In genomic region chr5:100634885-100635478, GRCm38 (mm10) we compare ENCODE assay signal across 17 mouse cellular contexts. TPM values are rescaled to one million over a fixed set of nuclear protein-coding genes. Genes with fewer than 3 reads are reported as not detected.
A peak's percentile ranks its signal among the peaks of the same experiment; 100 is the strongest.
DNase-seq lines count a peak whose midpoint lies in the region; ATAC-seq lines count a peak whose summit lies in the region.
"Had no signal": no experiment of that assay in that cellular context is flagged by ENCODE, and none has a peak within 500 bp of the region (broad histone marks: within the 10 kb centered on the region; RNA-seq: fewer than 3 reads in every experiment).

No protein-coding gene starts in this region.

- H3K27ac ChIP-seq in heart, embryonic 10.5 days: 0 out of 2 replicates have a peak overlapping the region, but pooled peaks have one; percentile 3
- H3K27ac ChIP-seq in liver, embryonic 15.5 days (replicated peaks): peak overlapping the region; percentile 82
- H3K27ac ChIP-seq in forebrain, embryonic 16.5 days (ENCODE audit: low read length): no peak overlapping the region
- H3K27ac ChIP-seq in kidney, embryonic 16.5 days (ENCODE audit: low read length): no peak overlapping the region
- H3K27ac ChIP-seq: forebrain, embryonic 12.5 days; hindbrain, postnatal 0 days; limb, embryonic 10.5 days; lung, embryonic 15.5 days; stomach, embryonic 15.5 days had no signal

- no peaks in the 10 kb centered on the region for H3K9me3 ChIP-seq in heart, embryonic 10.5 days
- H3K9me3 ChIP-seq in liver, embryonic 15.5 days (replicated peaks): no peaks in the 10 kb centered on the region
- no peaks in the 10 kb centered on the region for H3K9me3 ChIP-seq in forebrain, embryonic 16.5 days (ENCODE audit: control insufficient read depth, low read length)
- no peaks in the 10 kb centered on the region for H3K9me3 ChIP-seq in kidney, embryonic 16.5 days (ENCODE audit: low read length)
- H3K9me3 ChIP-seq: forebrain, embryonic 12.5 days; limb, embryonic 10.5 days; lung, embryonic 15.5 days; stomach, embryonic 15.5 days had no signal

- WGBS in heart, embryonic 10.5 days: 89% methylated on average over 8 of the region's 8 CpGs
- WGBS in liver, embryonic 15.5 days (ENCODE audit: insufficient replicate concordance): 33% methylated on average over 8 of the region's 8 CpGs
- 83% methylated on average over 8 of the region's 8 CpGs for WGBS in forebrain, embryonic 16.5 days
- 85% methylated on average over 8 of the region's 8 CpGs for WGBS in kidney, embryonic 16.5 days

- no peaks in the 10 kb centered on the region for H3K27me3 ChIP-seq in heart, embryonic 10.5 days (ENCODE audit: insufficient read depth, poor library complexity, severe bottlenecking)
- H3K27me3 ChIP-seq in liver, embryonic 15.5 days: no peaks in the 10 kb centered on the region
- H3K27me3 ChIP-seq in forebrain, embryonic 16.5 days (replicated peaks; ENCODE audit: control insufficient read depth, insufficient read depth, low read length): no peaks in the 10 kb centered on the region
- no peaks in the 10 kb centered on the region for H3K27me3 ChIP-seq in kidney, embryonic 16.5 days (ENCODE audit: insufficient read depth, low read length)
- H3K27me3 ChIP-seq: forebrain, embryonic 12.5 days; lung, embryonic 15.5 days; stomach, embryonic 15.5 days had no signal

- H3K36me3 ChIP-seq in heart, embryonic 10.5 days: no peaks in the 10 kb centered on the region
- H3K36me3 ChIP-seq in liver, embryonic 15.5 days (replicated peaks): no peaks in the 10 kb centered on the region
- H3K36me3 ChIP-seq in forebrain, embryonic 16.5 days (ENCODE audit: control insufficient read depth, insufficient read depth): no peaks in the 10 kb centered on the region
- H3K36me3 ChIP-seq in kidney, embryonic 16.5 days (ENCODE audit: insufficient read depth, low read length): no peaks in the 10 kb centered on the region
- H3K36me3 ChIP-seq: forebrain, embryonic 12.5 days; limb, embryonic 10.5 days; lung, embryonic 15.5 days; stomach, embryonic 15.5 days had no signal

- intact Hi-C loops in heart, postnatal 36 days (cut with DNase I): no loop called here

- H3K4me2 ChIP-seq in liver, embryonic 15.5 days: no peak overlapping the region; the same call in 1 of the 2 replicates
- no peak overlapping the region for H3K4me2 ChIP-seq in forebrain, embryonic 16.5 days (ENCODE audit: low read length)
- H3K4me2 ChIP-seq in kidney, embryonic 16.5 days (replicated peaks; ENCODE audit: low read depth, low read length): no peak overlapping the region
- H3K4me2 ChIP-seq: forebrain, embryonic 12.5 days; lung, embryonic 15.5 days; stomach, embryonic 15.5 days had no signal

- no peak for DNase-seq in heart, embryonic 10.5 days (ENCODE audit: low spot score)
- no peak for DNase-seq in heart, postnatal 36 days
- DNase-seq in adrenal gland, postnatal 25 days: no peak
- DNase-seq: adrenal gland, adult 8-10 months; cerebellum, adult 9-10 months; heart, postnatal 10 days; kidney, adult 8-10 months had no signal

- H3K9ac ChIP-seq in liver, embryonic 15.5 days: no peak overlapping the region
- H3K9ac ChIP-seq in forebrain, embryonic 16.5 days (replicated peaks; ENCODE audit: low read depth, low read length): no peak overlapping the region
- no peak overlapping the region for H3K9ac ChIP-seq in kidney, embryonic 16.5 days (replicated peaks; ENCODE audit: low read length)
- H3K9ac ChIP-seq: forebrain, embryonic 12.5 days; lung, embryonic 15.5 days; stomach, embryonic 15.5 days had no signal

- ATAC-seq in common myeloid progenitor, adult 5-6 weeks (replicated peaks; ENCODE audit: low read depth, poor library complexity, severe bottlenecking): 0 out of 2 replicates have a peak, but pooled peaks have one; percentile 15
- no peak for ATAC-seq in liver, embryonic 15.5 days (ENCODE audit: insufficient read depth)
- peak; percentile 55 for ATAC-seq in neutrophil, adult 5-6 weeks (ENCODE audit: extremely low read depth, insufficient number of reproducible peaks, low FRiP score, poor library complexity, severe bottlenecking)
- no peak for ATAC-seq in forebrain, embryonic 16.5 days
- no peak for ATAC-seq in kidney, embryonic 16.5 days (ENCODE audit: low FRiP score, low TSS enrichment)
- ATAC-seq: hindbrain, postnatal 0 days had no signal

- H3K4me3 ChIP-seq in heart, embryonic 10.5 days: no peak overlapping the region
- no peak overlapping the region for H3K4me3 ChIP-seq in liver, embryonic 15.5 days (replicated peaks)
- H3K4me3 ChIP-seq in forebrain, embryonic 16.5 days (replicated peaks; ENCODE audit: low read length): no peak overlapping the region
- H3K4me3 ChIP-seq in kidney, embryonic 16.5 days (ENCODE audit: low read length): no peak overlapping the region
- H3K4me3 ChIP-seq: forebrain, embryonic 12.5 days; limb, embryonic 10.5 days; lung, embryonic 15.5 days; stomach, embryonic 15.5 days had no signal

- peaks cover 14% of the 10 kb centered on the region for H3K4me1 ChIP-seq in heart, embryonic 10.5 days
- H3K4me1 ChIP-seq in liver, embryonic 15.5 days (replicated peaks): peaks cover 76% of the 10 kb centered on the region
- no peaks in the 10 kb centered on the region for H3K4me1 ChIP-seq in forebrain, embryonic 16.5 days (replicated peaks; ENCODE audit: control insufficient read depth, insufficient read depth, low read length)
- H3K4me1 ChIP-seq in kidney, embryonic 16.5 days (ENCODE audit: insufficient read depth, low read length): 0 out of 2 replicates have a peak, but pooled peaks cover 3% of the 10 kb centered on the region
- H3K4me1 ChIP-seq: forebrain, embryonic 12.5 days; limb, embryonic 10.5 days; lung, embryonic 15.5 days had no signal

RNA-seq across cellular contexts. Expression of gene Coq2, which starts 40.0 kb away (rescaled TPM):
- polyA plus RNA-seq in heart, embryonic 10.5 days (2016; fragmentation: Nextera tagmentation; extraction: Ambion mirVana): 64.2 and 67.1 TPM in 2 replicates
- 10 to 100 TPM; 97.4 to 98.2 TPM for total RNA-seq in heart, postnatal 36 days (2021)
- 33.9 and 37.5 TPM in 2 replicates for total RNA-seq in common myeloid progenitor, adult 5-6 weeks (2017)
- polyA plus RNA-seq in liver, embryonic 15.5 days (2015; fragmentation: Nextera tagmentation; extraction: Ambion mirVana): 22.8 and 24.3 TPM in 2 replicates
- total RNA-seq in neutrophil, adult 5-6 weeks (2017): 38.6 and 39.9 TPM in 2 replicates
- polyA plus RNA-seq in forebrain, embryonic 16.5 days (2015; fragmentation: Nextera tagmentation; extraction: Ambion mirVana): 43.3 and 47.9 TPM in 2 replicates
- polyA plus RNA-seq in kidney, embryonic 16.5 days (2015; fragmentation: Nextera tagmentation; extraction: Ambion mirVana): 68.5 and 70.3 TPM in 2 replicates
- 63.0 and 65.2 TPM in 2 replicates for total RNA-seq in adrenal gland, postnatal 25 days (2021)

Comparison
In these comparisons a context has a peak if more than half of its experiments do, and no peak if none do; other contexts are left out.
1. H3K27ac ChIP-seq: peak in heart, embryonic 10.5 days (single experiment) and liver, embryonic 15.5 days (single experiment); none in forebrain, embryonic 16.5 days (single experiment) and kidney, embryonic 16.5 days (single experiment).
2. ATAC-seq: peak in common myeloid progenitor, adult 5-6 weeks (single experiment) and neutrophil, adult 5-6 weeks (single experiment); none in liver, embryonic 15.5 days (single experiment), forebrain, embryonic 16.5 days (single experiment) and kidney, embryonic 16.5 days (single experiment).